Mouse (Mus musculus) neural tube, postnatal 0 days (tissue): ENCODE results near the gene Ttc5. TPM values are rescaled to one million over a fixed set of nuclear protein-coding genes. Genes with fewer than 3 reads are reported as not detected.

ENCODE experiments used
- polyA plus RNA-seq: library from polyadenylated mRNA; unstranded; fragments of >200 nt; fragmentation: Nextera tagmentation; extraction: Ambion mirVana; gene quantifications from 2 replicates; pipeline ENCODE4 v1.2.1, GENCODE M21; 2015

Gene Ttc5
- 79.0 and 87.6 TPM in 2 replicates for polyA plus RNA-seq

GRCm38 (mm10) chr14:50785251-50785637 lies at the start of gene Ttc5:
TSS of gene Ttc5 (minus strand) at chr14:50785519.

GRCm38 (mm10) chr14:50807487-50808072 lies 22.3 kb upstream of the Ttc5 start, which contains the start of the genes Ccnb1ip1 and Parp2:
TSS of gene Ccnb1ip1 (minus strand) at chr14:50807732.
TSS of gene Parp2 (plus strand) at chr14:50807841.

GRCm38 (mm10) chr14:50744994-50745393 lies 40.3 kb downstream of the Ttc5 start, which contains the start of gene Olfr749:
TSS of gene Olfr749 (minus strand) at chr14:50745094.

Other genes with a start within 250 kb of the Ttc5 start
- not detected in 2 replicates for gene Olfr744, start 170.6 kb downstream of the Ttc5 start, polyA plus RNA-seq
- gene Olfr745, start 146.1 kb downstream of the Ttc5 start, polyA plus RNA-seq, result not detected in 2 replicates
- gene Olfr746, start 138.4 kb downstream of the Ttc5 start, polyA plus RNA-seq, result not detected in 2 replicates
- gene Olfr747, start 92.3 kb downstream of the Ttc5 start, polyA plus RNA-seq, result not detected in 2 replicates
- gene Olfr748, start 78.1 kb downstream of the Ttc5 start, polyA plus RNA-seq, result not detected in 2 replicates
- not detected in 2 replicates for gene Olfr749, start 40.4 kb downstream of the Ttc5 start, polyA plus RNA-seq
- not detected in 2 replicates for gene Ccnb1ip1, start 22.2 kb upstream of the Ttc5 start, polyA plus RNA-seq
- 34.4 TPM in 2 replicates for gene Parp2, start 22.3 kb upstream of the Ttc5 start, polyA plus RNA-seq
- gene Tep1, start 85.0 kb upstream of the Ttc5 start, polyA plus RNA-seq, result 2.4 and 3.1 TPM in 2 replicates
- gene Klhl33, start 112.0 kb upstream of the Ttc5 start, polyA plus RNA-seq, result 4.9 TPM in 2 replicates
- gene Osgep, start 139.4 kb upstream of the Ttc5 start, polyA plus RNA-seq, result 77.1 and 87.6 TPM in 2 replicates
- 120 and 123 TPM in 2 replicates for gene Apex1, start 139.4 kb upstream of the Ttc5 start, polyA plus RNA-seq
- 107 and 115 TPM in 2 replicates for gene Pip4p1, start 145.3 kb upstream of the Ttc5 start, polyA plus RNA-seq
- gene Pnp, start 145.6 kb upstream of the Ttc5 start, polyA plus RNA-seq, result 22.7 and 25.6 TPM in 2 replicates
- gene Gm49342, start 159.0 kb upstream of the Ttc5 start, polyA plus RNA-seq, result not detected in 2 replicates
- gene Pnp2, start 170.5 kb upstream of the Ttc5 start, polyA plus RNA-seq, result 1.1 and 1.5 TPM in 2 replicates
- gene Rnase10, start 222.2 kb upstream of the Ttc5 start, polyA plus RNA-seq, result 0.13 TPM in 1 of 2 replicates, not detected in the other